Mouse (Mus musculus) left cerebral cortex, postnatal 10 days (tissue): ENCODE data around the gene Ncoa1. TPM values are rescaled to one million over a fixed set of nuclear protein-coding genes. Genes with fewer than 3 reads are reported as not detected.

Experiments
- DNase-seq, 2 experiments: peaks; one replicate each; pipeline ENCODE4 v3.0.0; 2021 to 2022; ENCODE audit warnings: low spot score in 2 of 2, mixed read lengths in 1 of 2; ENCODE audit errors: extremely low spot score in 1 of 2
- intact Hi-C: fragments of 180-260 bp; cut with DNase I; formaldehyde crosslinking; loops from one replicate; pipeline ENCODE4 v1.15.1; 2025
- total RNA-seq, 2 experiments: library from RNA; stranded (reverse); gene quantifications; 2 replicates each; pipeline ENCODE4 v1.2.3; 2021

The Ncoa1 gene
- total RNA-seq, 2 experiments from 2014 or later = 87.6 to 89.7 TPM

GRCm38 (mm10) chr12:4199271-4199670 is 277.7 kb downstream of the Ncoa1 start:
- DNase-seq = peak in 1 of 2 experiments; percentile 20

GRCm38 (mm10) chr12:4198702-4199101 is 278.3 kb downstream of the Ncoa1 start:
- intact Hi-C loops = no loop called here
- peak in 1 of 2 experiments; percentile 6 for DNase-seq

More at GRCm38 (mm10) chr12:4199271-4199670, 277.7 kb downstream of the Ncoa1 start:
- intact Hi-C loops = no loop called here

Other genes with a start within 250 kb of the Ncoa1 start
- 1 to 10 TPM; 8.7 to 9.8 TPM for gene Ptrhd1, start 243.2 kb downstream of the Ncoa1 start, total RNA-seq
- 1 to 10 TPM; 5.1 to 6.3 TPM for gene Cenpo, start 242.9 kb downstream of the Ncoa1 start, total RNA-seq
- 10 to 100 TPM; 56.6 to 61.0 TPM for gene Itsn2, start 115.5 kb upstream of the Ncoa1 start, total RNA-seq
- gene Gm3625, start 115.7 kb upstream of the Ncoa1 start, total RNA-seq = not detected